Mouse (Mus musculus) embryonic facial prominence, embryonic 11.5 days (tissue): ENCODE data around the gene Hspa8. TPM values are rescaled to one million over a fixed set of nuclear protein-coding genes. Genes with fewer than 3 reads are reported as not detected.
"Not testable (repeated sequence)": the region's sequence is repeated elsewhere in the genome, so short reads cannot be mapped to it uniquely, and the experiment has no call there.

Experiments
- ATAC-seq: fragments of 200-750 bp; cut with Nextera tagmentation; replicated peaks from 2 replicates; pipeline ENCODE4 v1.8.0; 2017; ENCODE audit warnings: low read depth; ENCODE audit not compliant: insufficient number of reproducible peaks, low FRiP score, low TSS enrichment
- DNase-seq: peaks from one replicate; pipeline ENCODE4 v3.0.0-alpha.2; 2015; ENCODE audit warnings: low spot score
- H3K27ac ChIP-seq: fragments of 300-500 bp; sonication (generic); replicated peaks from 2 replicates; pipeline ENCODE4 v1.5.1; 2014; ENCODE audit warnings: mild to moderate bottlenecking, low read depth, low read length, control low read depth
- H3K27me3 ChIP-seq: fragments of 300-500 bp; sonication (generic); 2 replicates; pipeline ENCODE4 v1.6.1; 2014; ENCODE audit warnings: mild to moderate bottlenecking, low read length, moderate library complexity, mixed read lengths; ENCODE audit not compliant: control insufficient read depth, insufficient read depth
- H3K36me3 ChIP-seq: fragments of 300-500 bp; sonication (generic); replicated peaks from 2 replicates; pipeline ENCODE4 v1.6.1; 2014; ENCODE audit warnings: low read depth, mild to moderate bottlenecking, low read length, moderate library complexity, mixed read lengths; ENCODE audit not compliant: control insufficient read depth, insufficient read depth
- H3K4me1 ChIP-seq: fragments of 300-500 bp; sonication (generic); 2 replicates; pipeline ENCODE4 v1.6.1; 2014; ENCODE audit warnings: low read length, mixed read lengths; ENCODE audit not compliant: control insufficient read depth, insufficient read depth
- H3K4me2 ChIP-seq: fragments of 300-500 bp; sonication (generic); 2 replicates; pipeline ENCODE4 v1.6.1; 2014; ENCODE audit warnings: low read depth, mild to moderate bottlenecking, control low read depth, low read length, moderate library complexity
- H3K4me3 ChIP-seq: fragments of 300-500 bp; sonication (generic); 2 replicates; pipeline ENCODE4 v1.5.1; 2014; ENCODE audit warnings: low read depth, low read length, control low read depth
- H3K9ac ChIP-seq: fragments of 300-500 bp; sonication (generic); replicated peaks from 2 replicates; pipeline ENCODE4 v1.6.1; 2014; ENCODE audit warnings: mild to moderate bottlenecking, control low read depth, low read length
- H3K9me3 ChIP-seq: fragments of 300-500 bp; sonication (generic); replicated peaks from 2 replicates; pipeline ENCODE4 v1.6.1; 2016; ENCODE audit warnings: mild to moderate bottlenecking, low read length, inconsistent platforms, mixed read lengths; ENCODE audit not compliant: control insufficient read depth
- WGBS: fragments of 180-500 bp; shearing (Covaris S2); extraction: QIAGEN DNeasy Blood & Tissue Kit; methylation state at CpG from one replicate; pipeline ENCODE4 v1.1.7; 2014; 5-methylcytosine and 5-hydroxymethylcytosine counted together
- polyA plus RNA-seq: library from polyadenylated mRNA; unstranded; fragments of >200 nt; fragmentation: Nextera tagmentation; extraction: Ambion mirVana; gene quantifications from 2 replicates; pipeline ENCODE4 v1.2.1, GENCODE M21; 2014

Gene Hspa8
- polyA plus RNA-seq, 1 experiment from 2014 or later: 4,203 TPM

GRCm38 (mm10) chr9:40780111-40780510 lies 20.7 kb upstream of the Hspa8 start:
- DNase-seq (no peak), ATAC-seq (no peak)
- no peaks in the 10 kb centered on the region for H3K36me3 ChIP-seq

GRCm38 (mm10) chr9:40780892-40781725 lies 19.7 kb upstream of the Hspa8 start:
- H3K27ac ChIP-seq: no peak overlapping the region

More at GRCm38 (mm10) chr9:40780111-40780510, 20.7 kb upstream of the Hspa8 start:
- H3K4me1 ChIP-seq: peaks cover 2% of the 10 kb centered on the region
- 61% methylated on average over 3 of the region's 3 CpGs for WGBS
- H3K4me2 ChIP-seq: no peak overlapping the region
- H3K9me3 ChIP-seq: no peaks in the 10 kb centered on the region
- no peak overlapping the region for H3K9ac ChIP-seq
- H3K27me3 ChIP-seq: no peaks in the 10 kb centered on the region
- H3K27ac ChIP-seq: no peak overlapping the region
- H3K4me3 ChIP-seq: no peak overlapping the region

GRCm38 (mm10) chr9:40781726-40782581 lies 18.8 kb upstream of the Hspa8 start:
- WGBS: 45% methylated on average over 26 of the region's 26 CpGs
- H3K36me3 ChIP-seq: no peaks in the 10 kb centered on the region
- H3K27ac ChIP-seq: no peak overlapping the region
- H3K27me3 ChIP-seq: no peaks in the 10 kb centered on the region
- H3K4me2 ChIP-seq: no peak overlapping the region
- no peak overlapping the region for H3K4me3 ChIP-seq
- peaks cover 2% of the 10 kb centered on the region for H3K4me1 ChIP-seq
- ATAC-seq (0 out of 2 replicates have a peak, but pooled peaks have one; percentile 4), DNase-seq (no peak)
- no peaks in the 10 kb centered on the region for H3K9me3 ChIP-seq
- no peak overlapping the region for H3K9ac ChIP-seq

More at GRCm38 (mm10) chr9:40780892-40781725, 19.7 kb upstream of the Hspa8 start:
- H3K27me3 ChIP-seq: no peaks in the 10 kb centered on the region
- WGBS: 80% methylated on average over 11 of the region's 11 CpGs
- no peak overlapping the region for H3K4me3 ChIP-seq
- peaks cover 2% of the 10 kb centered on the region for H3K4me1 ChIP-seq
- H3K9ac ChIP-seq: no peak overlapping the region
- no peak for DNase-seq
- H3K9me3 ChIP-seq: no peaks in the 10 kb centered on the region
- H3K36me3 ChIP-seq: no peaks in the 10 kb centered on the region
- no peak for ATAC-seq
- no peak overlapping the region for H3K4me2 ChIP-seq

GRCm38 (mm10) chr9:40783641-40784373 lies 17.0 kb upstream of the Hspa8 start:
- WGBS: 11% methylated on average over 13 of the region's 13 CpGs
- Histone ChIP-seq H3K9ac (no peak overlapping the region), H3K4me3 (no peak overlapping the region), H3K9me3 (no peaks in the 10 kb centered on the region), H3K27me3 (no peaks in the 10 kb centered on the region), H3K27ac (peak overlapping the region; percentile 66; the same call in 1 of the 2 replicates), H3K4me1 (peaks cover 2% of the 10 kb centered on the region), H3K36me3 (no peaks in the 10 kb centered on the region), H3K4me2 (no peak overlapping the region)
- no peak for ATAC-seq
- peak; percentile 61 for DNase-seq

DNA sequence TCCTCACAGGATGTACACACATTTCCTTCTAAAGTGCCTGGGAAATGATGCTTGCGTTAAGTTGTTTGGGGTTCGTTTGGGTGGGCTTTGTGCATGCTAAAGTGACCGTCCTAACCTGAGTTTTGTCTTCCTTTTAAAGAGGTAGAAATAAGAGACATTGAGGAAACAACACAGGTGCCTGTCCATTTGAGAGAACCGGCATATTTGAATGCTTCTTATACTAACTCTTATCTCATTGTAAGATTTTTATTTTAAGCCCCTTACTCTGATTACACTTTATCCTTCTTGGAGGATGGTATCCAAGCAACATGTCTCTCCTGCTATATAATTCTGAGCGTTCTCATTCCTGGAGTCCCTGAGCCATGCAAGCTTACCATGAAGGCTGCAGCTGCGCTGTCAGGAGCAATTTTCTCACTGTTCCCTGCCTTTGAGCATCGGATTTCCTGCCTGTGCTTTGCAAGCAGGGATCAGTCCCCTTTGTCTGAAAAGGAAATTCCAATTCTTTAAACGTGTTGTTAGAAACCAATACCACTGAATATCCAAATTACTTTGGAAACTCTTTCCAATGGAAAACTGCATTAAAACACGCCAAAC lies 16.3 kb upstream of the Hspa8 start:
- peak overlapping the region; percentile 14; the same call in 1 of the 2 replicates for H3K4me2 ChIP-seq
- H3K36me3 ChIP-seq: no peaks in the 10 kb centered on the region
- H3K4me1 ChIP-seq: peaks cover 2% of the 10 kb centered on the region
- no peak for ATAC-seq
- H3K4me3 ChIP-seq: no peak overlapping the region
- H3K27ac ChIP-seq: peak overlapping the region; percentile 66; the same call in 1 of the 2 replicates
- H3K27me3 ChIP-seq: no peaks in the 10 kb centered on the region
- WGBS: 8% methylated on average over 9 of the region's 9 CpGs
- H3K9ac ChIP-seq: no peak overlapping the region
- DNase-seq: peak; percentile 85
- H3K9me3 ChIP-seq: no peaks in the 10 kb centered on the region

GRCm38 (mm10) chr9:40785452-40785851 lies 15.3 kb upstream of the Hspa8 start:
- no peak for ATAC-seq
- H3K4me1 ChIP-seq: peaks cover 2% of the 10 kb centered on the region

DNA sequence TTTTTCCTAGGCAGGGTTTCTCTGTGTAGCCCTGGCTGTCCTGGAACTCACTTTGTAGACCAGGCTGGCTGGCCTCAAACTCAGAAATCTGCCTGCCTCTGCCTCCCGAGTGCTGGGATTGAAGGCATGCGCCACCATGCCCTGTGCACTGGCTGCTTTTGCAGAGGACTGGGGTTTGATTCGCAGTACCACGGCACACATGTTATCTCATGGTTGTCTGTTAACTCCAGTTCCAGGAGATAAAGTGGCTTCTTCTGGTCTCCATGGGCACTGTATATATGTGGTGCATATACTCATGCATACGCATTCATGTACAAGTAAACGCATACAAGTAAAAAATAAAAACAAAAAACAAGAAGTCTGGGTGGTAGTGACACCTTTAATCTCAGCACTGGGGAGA lies 14.0 kb upstream of the Hspa8 start:
- not testable (repeated sequence) for H3K36me3 ChIP-seq, H3K9me3 ChIP-seq, ATAC-seq, H3K27ac ChIP-seq, H3K4me2 ChIP-seq, H3K9ac ChIP-seq, DNase-seq, H3K27me3 ChIP-seq, H3K4me3 ChIP-seq, H3K4me1 ChIP-seq
- WGBS: 98% methylated on average over 6 of the region's 6 CpGs

More at GRCm38 (mm10) chr9:40785452-40785851, 15.3 kb upstream of the Hspa8 start:
- Histone ChIP-seq H3K27ac (no peak overlapping the region), H3K9me3 (no peaks in the 10 kb centered on the region), H3K4me2 (no peak overlapping the region), H3K4me3 (no peak overlapping the region), H3K9ac (no peak overlapping the region), H3K27me3 (no peaks in the 10 kb centered on the region), H3K36me3 (no peaks in the 10 kb centered on the region)
- WGBS: 63% methylated on average over 6 of the region's 6 CpGs
- no peak for DNase-seq
